Mouse (Mus musculus): Measurements from ENCODE around the gene Popdc2. TPM values are rescaled to one million over a fixed set of nuclear protein-coding genes. Genes with fewer than 3 reads are reported as not detected.

Gene Popdc2
- polyA plus RNA-seq, 1 experiment from 2014 or later = 0.83 TPM

DNA sequence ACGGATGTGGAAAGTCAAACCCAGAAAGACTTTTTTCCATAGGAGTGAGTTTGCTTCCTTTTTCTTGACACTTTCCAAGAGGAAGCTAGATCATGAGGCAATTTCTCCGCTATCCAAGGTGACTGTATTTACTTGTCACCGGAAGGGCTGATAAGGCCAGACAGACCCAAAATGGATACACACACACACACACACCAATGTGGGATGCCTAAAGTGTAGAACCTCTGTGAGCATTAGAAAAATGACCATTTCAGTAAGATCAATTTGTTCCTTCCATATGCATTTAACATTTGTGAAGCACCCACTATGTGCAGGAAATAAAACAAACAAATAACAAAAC, 1.2 kb downstream of the Popdc2 start:
- no peak for ATAC-seq
- no peak overlapping the region for H3K9ac ChIP-seq (ENCODE audit: low read depth, low read length)
- WGBS = 91% methylated on average over 3 of the region's 3 CpGs

DNA sequence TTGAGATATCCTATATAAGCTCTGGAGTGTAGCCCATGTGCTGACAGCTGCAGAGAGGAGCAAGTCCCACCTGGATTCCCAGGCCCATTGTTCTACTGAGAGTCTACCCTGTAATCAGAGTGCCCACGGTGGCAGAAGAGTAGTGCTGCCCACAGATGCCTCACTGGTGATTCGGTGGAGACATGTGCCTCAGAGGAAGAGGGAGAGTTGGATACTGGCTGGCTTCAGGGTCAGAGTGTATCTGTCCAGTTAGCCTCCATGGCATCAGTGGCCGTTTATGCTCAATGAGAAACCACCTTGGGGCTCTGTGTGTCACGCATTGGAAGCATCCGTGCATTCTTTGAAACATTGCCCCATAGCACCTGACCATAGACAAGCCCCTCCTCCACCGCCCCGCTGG, 1.6 kb downstream of the Popdc2 start:
- no peaks in the 10 kb centered on the region for H3K4me1 ChIP-seq (ENCODE audit: control insufficient read depth, insufficient read depth, low read length)
- no peak overlapping the region for H3K4me3 ChIP-seq (ENCODE audit: low read depth, low read length)
- H3K9ac ChIP-seq (ENCODE audit: low read depth, low read length) = no peak overlapping the region
- no peak overlapping the region for H3K27ac ChIP-seq (ENCODE audit: low read length)
- no peak for ATAC-seq
- H3K36me3 ChIP-seq (ENCODE audit: control insufficient read depth, insufficient read depth, low read length) = no peaks in the 10 kb centered on the region
- no peaks in the 10 kb centered on the region for H3K27me3 ChIP-seq (ENCODE audit: control insufficient read depth, insufficient read depth, low read depth, low read length)
- H3K9me3 ChIP-seq (replicated peaks; ENCODE audit: control insufficient read depth, low read length, poor library complexity, severe bottlenecking) = no peaks in the 10 kb centered on the region
- WGBS = 90% methylated on average over 7 of the region's 7 CpGs
- H3K4me2 ChIP-seq (ENCODE audit: low read length) = no peak overlapping the region

More for the DNA sequence above, 1.2 kb downstream of the Popdc2 start:
- Histone ChIP-seq H3K36me3 (ENCODE audit: control insufficient read depth, insufficient read depth, low read length) (no peaks in the 10 kb centered on the region), H3K27ac (ENCODE audit: low read length) (no peak overlapping the region), H3K9me3 (replicated peaks; ENCODE audit: control insufficient read depth, low read length, poor library complexity, severe bottlenecking) (no peaks in the 10 kb centered on the region), H3K27me3 (ENCODE audit: control insufficient read depth, insufficient read depth, low read depth, low read length) (no peaks in the 10 kb centered on the region), H3K4me2 (ENCODE audit: low read length) (no peak overlapping the region), H3K4me1 (ENCODE audit: control insufficient read depth, insufficient read depth, low read length) (no peaks in the 10 kb centered on the region), H3K4me3 (ENCODE audit: low read depth, low read length) (no peak overlapping the region)

DNA sequence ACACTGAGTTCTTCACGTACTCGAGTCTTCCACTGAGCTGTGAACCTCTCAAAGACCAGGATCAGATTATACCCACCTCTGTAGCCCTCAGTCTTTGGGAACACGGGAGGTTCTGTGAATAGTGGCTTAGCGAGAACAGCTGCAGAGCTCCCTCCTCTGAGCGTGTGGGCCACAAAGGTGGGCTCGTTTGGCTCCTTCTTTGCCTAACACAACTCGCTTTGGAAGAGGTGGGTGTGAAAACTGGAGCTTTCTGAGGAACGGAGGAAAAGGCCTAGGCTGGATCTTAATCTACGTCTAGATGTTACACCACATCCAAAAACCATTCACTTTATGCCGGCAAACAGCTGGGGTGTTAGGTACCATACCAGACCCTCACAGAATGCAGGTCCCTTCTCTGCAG, 3.4 kb downstream of the Popdc2 start:
- no peaks in the 10 kb centered on the region for H3K9me3 ChIP-seq (replicated peaks; ENCODE audit: control insufficient read depth, low read length, poor library complexity, severe bottlenecking)
- 83% methylated on average over 10 of the region's 10 CpGs for WGBS

DNA sequence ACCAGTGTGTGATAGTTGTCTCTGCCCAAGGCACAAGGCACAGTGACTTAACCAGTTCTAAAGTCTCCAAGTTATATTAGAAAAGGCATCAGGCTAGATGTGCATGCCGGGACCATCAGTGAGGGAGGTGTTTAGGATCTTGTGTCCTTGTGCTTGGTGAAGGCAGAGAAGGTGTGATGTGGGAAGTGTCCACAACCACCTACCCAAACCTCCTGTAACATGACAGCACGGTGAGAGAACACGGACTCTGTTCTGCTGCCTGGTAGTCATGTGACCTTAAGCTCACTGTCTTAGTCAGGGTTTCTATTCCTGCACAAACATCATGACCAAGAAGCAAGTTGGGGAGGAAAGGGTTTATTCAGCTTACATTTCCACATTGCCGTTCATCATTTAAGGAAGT, 4.2 kb downstream of the Popdc2 start:
- WGBS = 94% methylated on average over 4 of the region's 4 CpGs
- H3K27me3 ChIP-seq (ENCODE audit: control insufficient read depth, insufficient read depth, low read depth, low read length) = no peaks in the 10 kb centered on the region

More for the DNA sequence above, 3.4 kb downstream of the Popdc2 start:
- H3K36me3 ChIP-seq (ENCODE audit: control insufficient read depth, insufficient read depth, low read length) = no peaks in the 10 kb centered on the region
- H3K27ac ChIP-seq (ENCODE audit: low read length) = no peak overlapping the region
- H3K4me1 ChIP-seq (ENCODE audit: control insufficient read depth, insufficient read depth, low read length) = no peaks in the 10 kb centered on the region
- H3K4me2 ChIP-seq (ENCODE audit: low read length) = no peak overlapping the region
- no peak overlapping the region for H3K9ac ChIP-seq (ENCODE audit: low read depth, low read length)
- H3K27me3 ChIP-seq (ENCODE audit: control insufficient read depth, insufficient read depth, low read depth, low read length) = no peaks in the 10 kb centered on the region
- no peak overlapping the region for H3K4me3 ChIP-seq (ENCODE audit: low read depth, low read length)
- ATAC-seq = no peak

DNA sequence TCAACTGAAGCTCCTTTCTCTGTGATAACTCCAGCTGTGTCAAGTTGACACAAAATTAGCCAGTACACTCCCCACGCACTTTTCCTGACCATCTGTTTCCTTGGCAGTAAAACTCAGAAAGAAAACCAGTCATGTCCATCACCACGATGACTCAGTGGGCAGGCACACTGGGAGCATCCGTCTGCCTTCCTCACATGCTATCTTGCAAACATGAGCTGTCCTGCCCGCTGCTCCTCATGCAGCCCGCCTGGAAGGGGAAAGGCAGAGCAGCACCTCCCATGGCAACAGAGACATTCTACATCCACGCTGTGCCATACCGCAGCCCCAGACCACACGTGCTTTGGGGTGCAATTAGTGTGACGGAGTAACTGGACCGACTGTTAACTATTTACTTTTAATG, 6.3 kb downstream of the Popdc2 start:
- WGBS = 69% methylated on average over 10 of the region's 10 CpGs
- Histone ChIP-seq H3K36me3 (ENCODE audit: control insufficient read depth, insufficient read depth, low read length) (no peaks in the 10 kb centered on the region), H3K4me3 (ENCODE audit: low read depth, low read length) (no peak overlapping the region), H3K27ac (ENCODE audit: low read length) (no peak overlapping the region), H3K9ac (ENCODE audit: low read depth, low read length) (no peak overlapping the region), H3K9me3 (replicated peaks; ENCODE audit: control insufficient read depth, low read length, poor library complexity, severe bottlenecking) (no peaks in the 10 kb centered on the region), H3K4me2 (ENCODE audit: low read length) (no peak overlapping the region), H3K4me1 (ENCODE audit: control insufficient read depth, insufficient read depth, low read length) (no peaks in the 10 kb centered on the region), H3K27me3 (ENCODE audit: control insufficient read depth, insufficient read depth, low read depth, low read length) (no peaks in the 10 kb centered on the region)
- ATAC-seq = no peak

More for the DNA sequence above, 4.2 kb downstream of the Popdc2 start:
- H3K4me2 ChIP-seq (ENCODE audit: low read length) = no peak overlapping the region
- no peaks in the 10 kb centered on the region for H3K36me3 ChIP-seq (ENCODE audit: control insufficient read depth, insufficient read depth, low read length)
- no peak overlapping the region for H3K9ac ChIP-seq (ENCODE audit: low read depth, low read length)
- no peaks in the 10 kb centered on the region for H3K9me3 ChIP-seq (replicated peaks; ENCODE audit: control insufficient read depth, low read length, poor library complexity, severe bottlenecking)
- H3K4me3 ChIP-seq (ENCODE audit: low read depth, low read length) = no peak overlapping the region
- H3K27ac ChIP-seq (ENCODE audit: low read length) = no peak overlapping the region
- no peak for ATAC-seq
- H3K4me1 ChIP-seq (ENCODE audit: control insufficient read depth, insufficient read depth, low read length) = no peaks in the 10 kb centered on the region

DNA sequence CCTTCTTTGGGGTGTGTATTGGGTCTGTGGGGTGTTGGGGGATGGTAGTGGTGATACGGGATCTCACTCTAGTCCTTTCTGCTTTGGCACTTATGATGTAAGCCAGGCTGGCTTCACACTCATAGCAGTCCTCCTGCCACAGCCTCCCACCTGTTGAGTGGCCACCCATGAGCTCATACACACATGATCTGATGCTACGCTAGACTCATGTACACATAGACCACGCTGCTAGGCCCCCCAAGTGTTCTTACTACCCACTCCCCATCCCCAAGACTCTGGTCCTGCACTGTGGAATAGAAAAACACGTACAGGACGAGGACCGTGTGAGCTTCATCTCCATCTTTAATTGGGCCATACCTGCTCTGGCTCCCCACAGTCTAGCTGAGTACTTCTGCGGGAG, 7.0 kb downstream of the Popdc2 start:
- Histone ChIP-seq H3K27ac (ENCODE audit: low read length) (no peak overlapping the region), H3K9ac (ENCODE audit: low read depth, low read length) (no peak overlapping the region), H3K4me2 (ENCODE audit: low read length) (no peak overlapping the region), H3K27me3 (ENCODE audit: control insufficient read depth, insufficient read depth, low read depth, low read length) (no peaks in the 10 kb centered on the region), H3K4me1 (ENCODE audit: control insufficient read depth, insufficient read depth, low read length) (no peaks in the 10 kb centered on the region), H3K4me3 (ENCODE audit: low read depth, low read length) (no peak overlapping the region), H3K36me3 (ENCODE audit: control insufficient read depth, insufficient read depth, low read length) (no peaks in the 10 kb centered on the region), H3K9me3 (replicated peaks; ENCODE audit: control insufficient read depth, low read length, poor library complexity, severe bottlenecking) (no peaks in the 10 kb centered on the region)
- no peak for ATAC-seq
- WGBS = 85% methylated on average over 7 of the region's 7 CpGs

DNA sequence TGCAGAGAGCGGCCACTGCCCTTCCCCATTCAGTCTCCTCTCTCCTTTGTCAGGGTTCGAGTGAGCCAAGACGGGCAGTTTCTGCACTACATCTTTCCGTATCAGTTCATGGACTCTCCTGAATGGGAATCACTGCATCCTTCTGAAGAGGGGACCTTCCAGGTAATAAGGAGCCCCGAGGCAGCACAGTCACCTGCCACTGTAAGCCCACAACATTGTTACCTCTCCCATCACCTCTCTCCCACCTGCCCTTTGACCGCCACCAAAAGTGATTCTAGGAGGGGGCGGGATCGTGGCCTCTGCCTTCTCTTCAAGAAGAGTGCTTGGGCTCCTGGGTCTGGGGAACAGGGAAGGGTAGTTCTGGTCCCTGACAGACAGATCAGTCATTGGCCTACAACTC, 7.4 kb downstream of the Popdc2 start:
- Histone ChIP-seq H3K36me3 (ENCODE audit: control insufficient read depth, insufficient read depth, low read length) (no peaks in the 10 kb centered on the region), H3K4me2 (ENCODE audit: low read length) (no peak overlapping the region), H3K4me3 (ENCODE audit: low read depth, low read length) (no peak overlapping the region), H3K9ac (ENCODE audit: low read depth, low read length) (no peak overlapping the region), H3K4me1 (ENCODE audit: control insufficient read depth, insufficient read depth, low read length) (no peaks in the 10 kb centered on the region), H3K27ac (ENCODE audit: low read length) (no peak overlapping the region), H3K27me3 (ENCODE audit: control insufficient read depth, insufficient read depth, low read depth, low read length) (no peaks in the 10 kb centered on the region), H3K9me3 (replicated peaks; ENCODE audit: control insufficient read depth, low read length, poor library complexity, severe bottlenecking) (no peaks in the 10 kb centered on the region)
- 88% methylated on average over 8 of the region's 8 CpGs for WGBS
- no peak for ATAC-seq

DNA sequence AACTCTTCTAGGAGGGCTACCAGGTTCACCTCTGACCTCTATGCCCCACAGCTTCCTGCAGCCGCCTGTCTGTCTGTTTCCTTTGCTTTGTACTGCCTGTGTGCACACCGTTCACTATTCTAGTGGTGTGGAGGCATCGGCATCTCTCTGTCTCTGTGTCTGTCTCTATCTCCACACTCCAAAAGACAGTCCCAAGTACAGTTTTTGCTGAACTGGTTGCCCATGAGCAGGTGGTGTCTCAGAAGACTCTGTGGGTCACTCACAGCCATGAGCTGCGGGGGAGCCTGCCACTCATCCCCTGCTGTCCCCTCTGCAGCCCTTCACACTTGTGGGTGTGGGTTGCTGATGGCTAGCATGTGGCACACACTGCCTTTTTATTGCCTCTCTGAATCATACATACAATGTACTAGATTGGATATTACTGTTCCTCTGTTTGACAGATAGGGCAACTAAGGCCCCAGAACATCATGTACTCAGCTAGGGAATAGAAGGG, 8.0 kb downstream of the Popdc2 start:
- no peak for ATAC-seq
- 85% methylated on average over 4 of the region's 4 CpGs for WGBS

DNA sequence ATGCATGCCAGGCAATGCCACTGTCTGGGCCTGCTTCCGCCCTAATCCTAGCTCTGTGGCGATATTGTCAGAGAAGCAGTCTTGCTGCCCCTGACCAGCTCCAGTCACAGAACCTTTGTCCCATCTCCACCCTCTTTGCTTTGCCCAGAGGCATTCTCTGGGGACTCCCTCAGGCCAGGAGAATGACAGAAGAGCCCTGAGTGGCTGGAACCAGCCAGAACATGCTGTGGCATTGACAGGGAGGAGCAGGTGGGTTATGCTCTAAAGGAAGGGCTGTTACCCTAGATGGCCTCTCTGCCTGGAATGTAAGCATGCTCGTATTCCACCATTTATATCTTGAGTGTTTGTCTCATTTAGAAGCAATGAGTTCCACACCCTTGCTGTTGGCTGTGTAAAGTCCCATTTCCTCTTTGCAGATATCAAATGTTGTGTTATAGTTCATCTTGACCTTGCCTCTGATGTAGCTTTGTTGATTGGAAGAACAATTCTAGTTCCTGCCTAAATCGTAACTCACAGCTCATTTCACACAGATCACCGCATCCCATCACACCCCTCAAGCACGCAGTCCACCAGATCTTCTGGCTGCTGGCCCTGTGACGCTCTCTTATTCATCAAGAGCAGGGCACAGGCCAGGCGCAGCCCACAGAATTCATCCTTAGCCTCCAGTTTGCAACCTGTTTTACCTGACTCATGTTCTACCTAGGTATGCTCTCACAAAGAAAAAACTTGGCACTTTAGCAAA, 8.8 kb downstream of the Popdc2 start:
- Histone ChIP-seq H3K4me3 (ENCODE audit: low read depth, low read length) (no peak overlapping the region), H3K27ac (ENCODE audit: low read length) (no peak overlapping the region), H3K27me3 (ENCODE audit: control insufficient read depth, insufficient read depth, low read depth, low read length) (no peaks in the 10 kb centered on the region), H3K4me1 (ENCODE audit: control insufficient read depth, insufficient read depth, low read length) (no peaks in the 10 kb centered on the region; the same call in 1 of the 2 replicates), H3K9ac (ENCODE audit: low read depth, low read length) (no peak overlapping the region), H3K9me3 (replicated peaks; ENCODE audit: control insufficient read depth, low read length, poor library complexity, severe bottlenecking) (no peaks in the 10 kb centered on the region), H3K36me3 (ENCODE audit: control insufficient read depth, insufficient read depth, low read length) (no peaks in the 10 kb centered on the region), H3K4me2 (ENCODE audit: low read length) (no peak overlapping the region)
- WGBS = 83% methylated on average over 8 of the region's 8 CpGs
- no peak for ATAC-seq

More for the DNA sequence above, 8.0 kb downstream of the Popdc2 start:
- H3K36me3 ChIP-seq (ENCODE audit: control insufficient read depth, insufficient read depth, low read length) = no peaks in the 10 kb centered on the region
- H3K9ac ChIP-seq (ENCODE audit: low read depth, low read length) = no peak overlapping the region
- no peak overlapping the region for H3K4me2 ChIP-seq (ENCODE audit: low read length)
- H3K4me1 ChIP-seq (ENCODE audit: control insufficient read depth, insufficient read depth, low read length) = no peaks in the 10 kb centered on the region
- H3K27ac ChIP-seq (ENCODE audit: low read length) = no peak overlapping the region
- no peaks in the 10 kb centered on the region for H3K9me3 ChIP-seq (replicated peaks; ENCODE audit: control insufficient read depth, low read length, poor library complexity, severe bottlenecking)
- no peaks in the 10 kb centered on the region for H3K27me3 ChIP-seq (ENCODE audit: control insufficient read depth, insufficient read depth, low read depth, low read length)
- H3K4me3 ChIP-seq (ENCODE audit: low read depth, low read length) = no peak overlapping the region

All from midbrain, embryonic 16.5 days (tissue).